Mouse (Mus musculus): Measurements from ENCODE around the gene Peli2.

Peli2 gene

DNA sequence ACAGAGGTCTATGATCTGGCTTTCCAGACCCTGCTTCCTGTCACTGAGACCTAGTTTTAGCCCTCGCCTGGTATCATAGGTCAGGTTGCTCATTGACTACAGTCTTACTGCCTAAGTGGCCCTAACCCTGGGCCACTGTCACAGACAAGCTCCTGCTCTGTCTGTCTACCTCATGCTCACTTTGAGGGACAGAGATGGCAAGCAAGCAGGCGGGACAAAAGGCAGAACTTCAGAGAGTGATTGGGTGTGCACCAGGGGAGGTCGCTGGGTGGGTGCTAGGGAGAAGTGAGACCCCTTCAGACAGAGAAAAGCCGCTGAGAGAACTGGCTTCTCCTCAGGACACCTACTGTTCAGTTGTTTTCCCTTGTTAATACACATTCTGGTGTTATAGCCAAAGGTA lies 6.3 kb downstream of the Peli2 start:
- no peak for DNase-seq

DNA sequence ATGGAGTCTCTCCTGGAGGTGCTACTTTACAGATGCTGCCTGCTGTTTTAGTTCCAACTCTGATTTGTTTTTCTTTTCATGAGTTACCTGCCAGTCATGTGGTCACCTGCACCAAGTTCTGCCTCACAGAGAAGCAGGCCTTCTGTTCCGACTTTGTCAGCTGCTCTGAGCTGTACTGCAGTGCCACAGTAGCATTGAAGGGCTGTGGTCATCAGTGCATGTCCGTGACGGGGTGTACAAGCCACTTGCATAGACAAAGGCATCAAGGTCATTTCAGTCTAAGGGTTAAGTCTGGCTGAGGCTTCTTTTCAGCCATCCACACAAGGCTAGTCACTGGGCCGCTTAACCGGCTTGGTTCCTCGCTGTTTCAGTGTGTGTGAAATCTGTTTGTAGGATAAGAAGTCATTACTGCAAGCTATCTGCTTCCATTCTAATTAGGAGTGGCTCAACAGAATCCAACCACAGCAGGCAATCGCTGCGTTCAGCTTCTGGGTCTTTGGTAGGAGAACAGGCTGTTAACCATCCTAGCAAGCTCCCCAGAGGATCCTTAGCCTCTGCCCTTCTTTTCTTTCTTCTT lies 7.1 kb downstream of the Peli2 start:
- no peak for DNase-seq

DNA sequence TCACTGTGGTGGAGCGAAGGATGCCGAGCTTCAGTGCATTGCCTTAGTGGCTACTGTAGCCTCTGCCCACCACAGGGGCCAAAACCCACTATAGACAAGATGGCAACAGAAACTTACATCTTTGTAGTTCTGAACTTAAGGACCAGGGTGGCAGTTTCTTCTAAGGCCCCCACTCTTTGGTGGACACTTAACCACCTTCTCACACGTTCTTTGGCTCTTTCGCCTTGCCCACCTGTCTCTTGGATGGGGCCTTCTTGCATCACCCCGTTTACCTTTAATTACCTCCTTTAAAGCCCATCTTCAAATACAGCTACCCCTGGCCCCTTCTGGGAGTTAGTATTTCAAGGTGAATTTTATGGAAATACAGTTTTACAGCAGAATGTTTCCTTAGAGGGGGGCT lies 8.1 kb downstream of the Peli2 start:
- no peak for DNase-seq

DNA sequence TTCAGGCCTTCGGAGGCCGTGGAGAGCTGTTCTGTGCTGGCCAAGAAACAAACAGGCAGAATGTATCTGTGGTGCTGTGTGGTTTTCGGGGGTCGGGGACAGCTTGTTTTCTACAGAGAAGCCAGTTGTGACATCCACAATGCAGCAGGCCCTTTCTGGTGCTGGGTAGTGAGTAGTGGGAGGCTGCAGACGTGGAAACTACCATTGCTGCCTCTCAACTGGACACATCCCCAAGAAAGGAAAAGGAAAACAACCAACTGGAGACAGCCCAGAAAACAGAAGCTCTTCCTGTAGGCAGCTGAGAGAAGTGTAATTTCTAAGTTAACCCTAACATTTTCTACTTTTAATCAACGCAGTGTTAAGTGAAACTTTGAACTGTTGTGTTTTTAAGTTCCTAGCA lies 9.4 kb downstream of the Peli2 start:
- no peak for DNase-seq

DNA sequence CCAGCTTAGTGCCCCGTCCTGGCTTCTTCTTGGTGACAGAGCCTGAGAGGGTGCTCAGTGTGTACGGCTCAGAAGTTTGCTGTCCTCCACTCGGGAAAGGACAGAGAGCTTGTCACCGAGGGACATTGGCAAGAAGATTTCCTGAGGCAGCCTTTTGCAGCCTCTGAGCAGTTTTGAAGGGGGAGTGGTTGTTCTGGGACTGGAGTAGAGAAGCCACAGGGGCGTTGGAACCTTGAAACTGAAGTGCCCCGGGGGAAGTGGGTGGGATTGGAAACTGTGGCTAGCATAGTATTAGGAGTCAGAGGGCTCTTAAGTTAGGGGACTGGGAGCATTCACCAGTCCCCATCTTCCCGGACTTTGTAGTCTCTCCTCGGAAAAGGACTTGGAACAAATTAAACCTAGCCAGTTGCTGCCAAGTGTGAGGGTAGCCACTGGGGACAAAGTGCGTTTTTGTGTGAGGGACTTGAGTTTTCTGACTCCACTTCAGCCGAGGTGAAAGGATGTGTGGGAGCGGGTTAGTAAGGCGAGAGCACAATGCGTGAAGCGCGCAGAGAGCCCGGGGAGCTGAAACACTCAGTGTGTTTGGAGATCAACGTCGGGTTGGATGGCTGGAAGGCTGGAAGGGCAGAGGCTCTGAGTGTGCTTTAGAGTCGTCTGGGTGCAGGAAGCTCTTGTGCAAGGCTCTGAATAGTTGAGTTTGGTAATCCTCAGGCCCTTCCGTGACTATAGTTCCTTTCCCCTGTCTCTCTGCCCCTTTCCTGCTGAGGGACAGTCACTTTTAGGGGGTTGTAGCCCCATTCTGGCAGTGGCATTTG lies 10.3 kb downstream of the Peli2 start:
- DNase-seq = peak; percentile 49

DNA sequence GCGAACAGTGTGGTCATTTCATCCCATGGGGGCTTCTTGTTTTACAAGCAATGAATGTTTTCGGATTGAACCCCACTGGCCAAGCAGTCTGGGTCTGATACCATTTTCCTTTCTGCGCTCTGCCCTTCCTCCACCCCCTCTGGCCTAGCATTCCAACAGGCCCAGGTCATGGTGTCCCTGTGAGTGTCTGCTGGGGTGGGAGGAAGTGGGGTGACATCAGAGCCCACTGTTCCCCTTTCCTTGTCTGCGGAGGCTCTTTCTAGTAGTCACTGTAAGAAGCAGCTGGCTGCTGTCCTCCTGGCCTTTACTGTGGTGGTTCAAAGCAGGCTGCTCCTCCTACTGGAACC lies 10.9 kb downstream of the Peli2 start:
- peak; percentile 73 for DNase-seq

DNA sequence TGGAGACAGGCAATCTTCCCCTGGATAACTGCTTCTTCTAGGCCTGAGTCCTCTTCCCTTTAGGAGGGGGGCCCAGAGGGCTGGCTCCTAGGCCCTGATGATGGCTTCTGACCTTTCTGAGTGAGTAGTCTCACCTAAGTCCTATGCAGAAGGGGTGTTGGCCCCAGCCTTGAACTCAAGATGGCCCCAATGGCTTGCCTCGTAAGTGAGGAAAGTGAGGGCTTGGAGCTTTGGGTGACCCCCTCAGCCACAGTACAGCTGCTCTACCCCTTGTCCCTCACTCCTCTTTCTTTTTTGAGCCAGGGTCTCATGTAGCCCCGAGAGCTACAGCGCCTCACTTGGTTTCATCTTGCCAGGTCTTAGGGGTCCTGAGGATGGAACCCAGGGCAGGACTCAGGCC lies 11.6 kb downstream of the Peli2 start:
- DNase-seq = no peak

DNA sequence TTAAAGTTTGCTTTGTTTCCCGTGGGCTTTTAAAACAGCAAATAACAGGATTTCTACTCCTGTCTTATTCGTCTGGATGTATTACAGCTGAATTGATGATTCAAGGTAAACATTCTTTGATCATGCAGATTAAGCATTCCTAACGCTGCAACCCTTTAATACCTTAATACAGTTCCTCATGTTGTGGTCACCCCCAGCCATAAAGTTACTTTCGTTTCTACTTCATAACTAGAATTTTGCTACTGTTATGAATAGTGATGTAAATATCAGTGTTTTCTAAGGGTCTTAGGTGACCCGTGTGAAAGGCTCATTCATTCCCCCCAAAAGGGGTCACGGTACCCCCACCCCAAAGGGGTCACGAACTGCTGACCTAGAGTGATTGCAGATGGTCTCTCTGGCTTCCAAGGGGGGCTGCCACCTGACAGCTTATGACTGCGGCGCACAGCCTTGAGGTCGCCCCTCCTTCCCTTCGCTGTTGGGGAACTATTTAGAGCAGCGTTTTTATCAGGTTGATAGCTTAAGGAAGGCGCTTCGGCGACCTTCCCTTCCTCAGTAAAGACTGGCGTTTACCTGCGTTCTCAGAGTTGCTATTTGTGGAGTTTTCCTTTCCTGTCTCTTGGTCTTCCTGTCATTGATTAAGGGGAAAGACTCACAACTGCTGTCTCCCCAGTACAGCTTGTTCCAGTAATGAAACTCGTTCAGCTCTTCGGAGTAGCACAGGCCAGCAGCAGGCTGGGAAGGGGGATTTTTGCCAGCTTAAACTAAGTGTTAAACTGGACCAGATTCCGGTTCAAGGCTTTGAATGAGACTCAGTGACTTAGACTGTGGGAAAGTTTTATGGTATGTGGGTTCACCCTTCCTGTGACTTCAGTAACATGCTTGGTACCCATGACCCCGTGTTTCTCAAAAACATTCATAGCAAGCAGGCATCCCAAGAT lies 12.5 kb downstream of the Peli2 start:
- DNase-seq = no peak

DNA sequence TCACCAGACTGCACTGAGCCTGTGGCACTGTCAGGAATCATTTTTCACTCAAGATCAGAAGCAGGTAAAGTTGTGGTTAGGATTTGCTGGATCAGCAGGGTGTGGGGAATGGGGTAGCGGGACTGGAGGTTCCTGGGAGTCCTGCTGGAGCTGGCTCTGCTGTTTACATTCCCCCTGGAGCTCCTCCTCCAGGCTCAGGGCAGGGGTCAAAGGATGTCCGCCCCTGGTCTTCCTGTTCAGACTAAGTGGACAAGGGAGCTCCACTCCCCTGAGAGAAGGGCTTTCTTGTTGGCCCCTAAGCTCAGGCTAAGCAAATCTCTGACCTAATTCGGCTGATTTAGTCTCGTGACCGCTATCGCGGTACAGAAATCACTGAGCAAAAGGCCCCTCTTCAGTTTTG lies 13.7 kb downstream of the Peli2 start:
- DNase-seq = peak; percentile 61

DNA sequence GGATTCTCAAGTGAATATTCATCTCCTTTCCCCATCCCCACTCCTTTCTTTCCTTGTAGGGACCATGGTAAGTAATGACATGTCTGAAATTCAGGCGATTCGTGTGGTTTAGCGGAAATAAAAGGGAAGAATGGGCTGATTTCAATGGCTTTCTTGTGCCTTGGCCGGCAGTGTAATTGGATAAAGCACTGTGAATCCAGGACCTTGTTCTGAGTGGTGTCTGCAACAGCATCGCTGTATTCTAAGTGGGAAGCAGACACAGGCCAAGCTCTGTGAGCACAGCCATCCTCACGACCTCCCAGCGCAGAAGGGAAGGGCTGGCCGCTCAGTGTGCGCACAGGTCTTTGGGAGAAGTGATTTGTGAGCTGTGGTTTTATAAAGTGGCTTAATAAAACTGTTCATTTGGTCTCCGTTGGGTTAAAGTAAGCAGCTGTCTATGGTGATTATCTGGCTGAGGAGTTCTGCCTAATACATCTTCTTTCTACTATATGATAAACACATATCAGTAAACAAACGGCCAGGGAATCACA lies 15.3 kb downstream of the Peli2 start:
- DNase-seq = no peak

DNA sequence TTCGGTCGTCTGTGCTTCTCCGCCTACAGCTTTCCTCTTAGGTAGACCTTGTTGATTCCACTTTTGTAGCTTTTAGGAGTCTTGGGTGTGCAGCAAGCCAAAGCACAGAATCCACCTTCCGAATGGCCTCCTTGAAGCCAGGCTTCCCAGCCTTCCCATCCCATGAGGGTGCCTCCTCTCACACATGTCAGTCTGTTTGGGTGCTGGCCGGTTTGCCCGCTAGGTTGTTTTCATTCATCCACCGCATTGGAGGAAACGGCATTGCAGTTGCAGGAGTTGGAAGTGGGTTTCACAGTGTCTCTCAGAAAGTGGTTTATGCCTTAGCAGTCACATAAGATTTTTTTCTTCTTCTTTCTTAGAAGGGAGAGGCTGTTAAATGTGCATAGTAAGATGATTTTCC lies 17.1 kb downstream of the Peli2 start:
- DNase-seq = no peak

DNA sequence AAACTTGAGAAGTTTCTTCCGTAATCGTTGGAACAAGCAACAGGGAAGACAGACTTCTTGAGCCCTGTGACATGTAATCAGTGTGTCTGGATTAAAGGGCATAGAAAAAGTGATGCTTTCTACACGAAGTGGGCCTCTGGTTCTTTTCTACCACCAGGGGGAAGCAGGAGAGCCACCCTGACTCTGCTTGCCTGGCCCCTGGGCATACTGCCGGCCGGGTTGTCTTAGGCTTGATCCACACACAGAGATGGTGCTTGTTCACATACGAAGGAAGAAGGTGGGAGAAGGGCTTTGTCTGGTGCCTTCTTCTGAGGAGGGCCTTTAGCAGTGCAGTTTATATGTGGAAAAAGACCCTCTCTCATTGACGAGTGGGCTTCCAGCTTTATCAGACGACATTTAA lies 17.5 kb downstream of the Peli2 start:
- DNase-seq = peak; percentile 55

DNA sequence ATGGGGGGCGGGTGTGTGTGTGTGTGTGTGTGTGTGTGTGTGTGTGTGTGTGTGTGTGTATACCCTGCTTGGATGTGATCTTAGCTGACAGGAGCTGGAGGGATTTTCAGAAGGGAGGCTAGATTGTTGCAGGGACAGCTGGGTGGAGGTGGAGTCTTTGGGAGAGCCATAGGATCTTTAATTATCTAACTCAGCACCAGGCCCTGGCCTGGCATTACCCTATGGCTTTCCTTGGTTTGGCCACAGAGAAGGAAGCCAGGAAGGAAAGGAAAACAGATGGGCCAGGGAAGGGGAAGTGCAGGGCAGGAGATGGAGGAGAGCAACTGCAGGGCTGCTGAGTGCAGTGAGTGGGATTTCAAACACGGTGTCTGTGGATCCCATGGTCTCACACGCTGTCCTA lies 18.8 kb downstream of the Peli2 start:
- DNase-seq = no peak

DNA sequence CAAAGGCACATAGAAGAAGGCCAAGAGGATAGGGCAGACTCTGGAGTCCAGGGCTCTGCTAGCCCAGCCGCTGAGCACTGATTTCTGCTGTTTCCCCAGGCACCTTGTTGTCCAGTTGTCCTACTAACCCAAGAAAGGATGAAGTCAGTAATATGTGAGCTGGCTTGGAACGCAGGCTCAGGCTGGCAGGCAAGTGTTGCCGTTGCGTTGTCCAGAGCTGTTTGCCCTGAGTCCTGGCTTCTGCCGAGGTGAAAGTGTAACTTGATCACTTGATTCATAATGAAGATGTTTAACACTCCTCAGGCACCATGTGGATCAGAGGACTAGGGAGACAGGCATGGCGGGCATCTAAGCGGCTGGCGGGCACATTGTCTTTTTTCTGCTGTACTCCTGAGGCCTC lies 21.1 kb downstream of the Peli2 start:
- no peak for DNase-seq

DNA sequence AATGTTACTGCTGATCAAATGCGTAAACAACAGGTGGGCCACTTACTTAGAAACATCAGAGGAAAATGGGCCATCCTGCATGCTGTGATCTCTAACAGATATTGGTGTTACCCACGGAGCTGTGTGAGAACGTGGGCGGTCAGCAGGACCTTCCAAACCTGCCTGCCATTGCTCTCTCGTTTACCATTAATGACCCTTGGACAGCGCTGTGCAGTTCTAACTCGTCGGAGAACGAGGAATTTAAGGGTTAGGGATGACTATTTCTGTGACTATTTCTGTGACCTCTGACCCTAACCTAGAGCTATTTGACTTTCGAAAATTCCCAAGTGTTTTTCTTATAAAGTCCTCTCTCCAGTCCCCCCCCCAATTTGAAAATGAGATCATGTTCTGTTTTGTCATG lies 22.1 kb downstream of the Peli2 start:
- no peak for DNase-seq

DNA sequence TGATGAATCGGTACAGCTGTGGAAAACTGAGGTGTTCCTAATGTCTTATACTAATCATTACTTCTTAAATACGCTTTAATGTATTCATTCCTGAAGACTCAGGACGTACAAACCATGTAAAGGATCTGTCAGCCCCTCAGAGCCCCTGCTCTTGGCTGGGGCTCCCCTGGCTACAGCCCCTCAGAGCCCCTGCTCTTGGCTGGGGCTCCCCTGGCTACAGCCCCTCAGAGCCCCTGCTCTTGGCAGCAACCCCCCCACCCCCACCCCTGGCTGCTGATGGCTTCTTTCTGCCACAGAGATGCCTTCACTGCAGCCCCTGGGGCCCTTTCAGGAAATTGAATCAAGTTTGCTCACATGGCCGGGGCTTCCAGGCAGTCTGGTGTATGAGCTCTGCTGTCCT lies 22.5 kb downstream of the Peli2 start:
- no peak for DNase-seq

DNA sequence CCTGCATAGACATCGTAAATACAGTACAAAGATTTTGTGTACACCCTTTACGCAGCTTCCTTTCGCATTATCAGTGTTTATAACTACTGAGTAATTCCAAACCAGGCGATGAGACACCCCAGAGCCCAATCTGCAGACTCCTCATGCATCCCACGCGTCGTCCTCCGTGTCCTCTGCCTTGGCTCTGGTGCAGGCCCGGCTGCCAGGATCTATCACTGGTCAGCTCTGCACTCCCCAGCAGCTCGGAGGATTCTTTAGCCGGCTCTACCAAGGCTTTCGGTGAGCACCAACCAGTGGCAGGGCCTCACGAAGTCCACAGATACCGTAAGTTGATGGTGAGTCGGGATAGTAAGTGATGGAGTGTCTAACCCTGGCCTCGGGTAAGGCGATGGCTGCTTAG lies 23.7 kb downstream of the Peli2 start:
- no peak for DNase-seq

DNA sequence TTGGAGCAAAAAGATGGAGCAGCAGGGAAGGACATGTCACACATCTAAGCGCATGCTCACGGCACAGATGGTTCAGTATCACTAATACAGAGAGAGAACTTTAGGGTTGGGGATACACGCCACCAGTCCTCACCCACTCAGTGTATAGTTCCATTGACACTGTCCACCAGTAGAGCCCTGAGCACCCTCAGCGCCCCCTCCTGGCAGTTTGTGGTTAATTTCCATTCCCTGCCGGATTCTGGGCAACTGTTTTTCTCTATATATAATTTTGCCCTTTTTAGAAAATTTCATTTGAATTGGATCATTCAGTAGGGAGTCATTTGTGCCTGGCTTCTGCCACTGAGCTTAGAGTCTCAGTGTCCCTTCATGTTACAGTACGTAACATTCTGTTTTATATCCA lies 27.1 kb downstream of the Peli2 start:
- peak; percentile 52 for DNase-seq

DNA sequence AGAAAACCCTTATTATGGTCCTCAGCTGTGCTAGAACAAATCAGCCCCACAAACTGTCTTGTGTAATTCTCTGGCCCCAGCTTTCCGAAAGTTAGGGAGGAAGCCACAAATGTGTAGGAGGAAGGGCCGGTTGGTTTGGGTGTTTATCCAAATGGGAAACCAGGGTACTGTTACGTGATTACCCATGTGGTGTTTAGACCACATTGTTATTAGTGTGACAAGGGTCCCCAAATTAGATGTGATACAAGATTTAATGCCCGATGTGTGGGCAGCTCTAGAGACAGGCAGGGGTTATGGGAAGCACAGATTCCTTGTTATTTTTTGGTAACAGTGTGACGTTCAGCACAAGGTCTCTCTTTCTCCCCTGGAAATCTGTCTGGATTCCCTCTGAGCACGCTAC lies 28.0 kb downstream of the Peli2 start:
- peak; percentile 42 for DNase-seq

DNA sequence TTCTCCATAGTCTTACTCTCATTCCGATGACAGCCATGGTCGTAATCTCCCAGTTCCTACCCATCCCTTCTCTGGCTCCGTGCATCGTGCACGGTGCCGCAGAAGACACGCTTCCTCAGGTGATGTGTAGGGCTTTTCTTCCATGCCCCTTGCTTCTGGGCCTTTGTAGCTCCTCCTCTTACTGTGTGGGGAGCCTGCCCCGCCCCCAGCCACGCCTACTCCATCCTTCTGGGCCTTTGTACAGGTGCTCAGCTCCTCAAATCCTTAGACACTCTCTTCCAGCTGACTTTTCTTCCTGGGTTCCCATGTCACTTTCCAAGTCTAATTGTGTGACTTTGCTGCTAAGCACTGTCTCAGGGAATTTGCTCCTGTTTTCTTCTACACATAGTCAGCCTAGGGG lies 28.7 kb downstream of the Peli2 start:
- DNase-seq = no peak

DNA sequence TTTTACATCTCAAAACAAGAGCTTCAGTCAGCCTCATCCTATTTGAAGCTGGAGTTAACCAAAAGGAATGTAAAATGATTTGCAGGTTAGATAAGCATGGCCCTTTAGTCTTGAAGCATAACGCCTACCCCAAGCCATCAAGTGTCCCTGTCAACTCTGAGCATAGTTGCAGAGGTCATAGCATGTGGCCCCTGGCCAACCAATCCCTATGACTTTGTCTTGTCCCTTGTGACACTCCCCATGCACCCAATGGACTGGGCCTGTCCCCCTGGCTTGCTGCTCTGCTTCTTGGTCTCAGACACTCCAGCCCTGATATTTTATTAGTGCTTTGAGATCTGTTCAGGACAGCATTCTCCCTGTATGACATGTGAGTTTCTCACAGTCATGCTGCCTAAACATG lies 30.3 kb downstream of the Peli2 start:
- DNase-seq = no peak

DNA sequence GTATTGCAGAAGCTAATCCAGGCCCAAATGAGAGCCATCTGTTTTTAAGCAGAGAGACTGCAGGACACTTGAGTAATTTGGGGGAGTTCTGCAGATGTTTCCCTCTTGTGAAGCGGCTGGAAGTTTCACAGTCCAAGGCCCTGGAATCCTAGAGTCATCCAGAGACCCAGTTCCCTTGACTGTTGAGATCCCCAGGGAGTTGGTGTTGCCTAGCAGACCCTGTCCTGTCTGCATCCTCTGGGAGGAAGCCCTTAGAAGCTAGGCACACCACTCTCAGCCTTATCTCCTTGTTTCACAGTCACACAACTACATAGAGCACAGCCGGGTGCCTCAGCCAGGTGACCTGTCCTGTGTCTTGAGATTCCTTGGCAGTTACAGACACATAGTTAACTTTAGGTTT lies 30.9 kb downstream of the Peli2 start:
- DNase-seq = no peak

DNA sequence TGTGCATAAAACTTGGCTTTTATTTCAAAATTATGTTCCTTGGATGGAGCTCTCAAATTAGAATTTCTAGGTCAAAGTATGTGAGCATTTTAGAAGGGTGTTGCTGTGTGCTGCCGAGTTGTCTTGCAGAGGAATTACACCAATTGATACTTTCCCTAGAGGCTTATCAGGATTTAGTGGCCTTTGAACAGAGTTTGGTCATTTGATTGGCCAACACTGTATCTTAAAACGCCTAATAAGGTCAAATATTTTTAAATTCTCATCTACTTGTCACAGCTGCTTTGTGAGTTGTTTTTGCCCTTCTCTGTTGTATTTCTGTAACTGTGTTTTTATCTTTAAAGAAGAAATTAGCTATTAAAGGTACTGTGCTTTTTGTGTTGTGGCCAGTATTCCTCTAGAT lies 32.4 kb downstream of the Peli2 start:
- no peak for DNase-seq
